ENCODE assay signal across 8 mouse cellular contexts in the genomic region with DNA sequence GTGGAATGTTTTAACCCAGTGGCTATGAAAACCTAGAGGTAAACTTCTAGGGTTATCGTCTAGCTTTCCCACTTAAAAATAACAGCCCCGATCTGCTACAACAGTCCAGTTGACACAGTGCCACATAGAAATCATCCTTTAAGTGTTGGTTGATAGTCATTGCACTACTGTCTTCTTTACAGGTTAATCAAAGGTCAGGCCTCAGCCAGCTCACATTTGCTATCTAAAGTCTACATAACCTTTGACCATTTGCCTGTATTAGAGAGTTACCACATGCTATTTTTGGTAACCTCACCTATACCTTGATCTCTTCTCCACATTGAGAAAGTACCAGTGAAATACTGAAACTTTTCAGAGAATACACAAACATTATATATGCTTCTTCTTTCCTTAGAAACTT. TPM values are rescaled to one million over a fixed set of nuclear protein-coding genes. Genes with fewer than 3 reads are reported as not detected.
A peak's percentile ranks its signal among the peaks of the same experiment; 100 is the strongest.
DNase-seq lines count a peak whose midpoint lies in the region; ATAC-seq lines count a peak whose summit lies in the region.

No protein-coding gene starts in this region.

- H3K4me2 ChIP-seq in forebrain, embryonic 11.5 days (ENCODE audit: low read depth, low read length, severe bottlenecking), result peak overlapping the region; percentile 41; the same call in 1 of the 2 replicates
- H3K4me2 ChIP-seq in intestine, embryonic 16.5 days (ENCODE audit: low read depth, low read length), result peak overlapping the region; percentile 59
- peak overlapping the region; percentile 68 for H3K4me2 ChIP-seq in midbrain, embryonic 15.5 days

- no peak for ATAC-seq in forebrain, embryonic 11.5 days (replicated peaks; ENCODE audit: low FRiP score)
- peak; percentile 50 for ATAC-seq in intestine, embryonic 16.5 days
- no peak for ATAC-seq in midbrain, embryonic 15.5 days (replicated peaks)

- no peaks in the 10 kb centered on the region for H3K9me3 ChIP-seq in forebrain, embryonic 11.5 days (ENCODE audit: control insufficient read depth, low read length)
- H3K9me3 ChIP-seq in intestine, embryonic 16.5 days (ENCODE audit: control insufficient read depth, low read length), result no peaks in the 10 kb centered on the region
- no peaks in the 10 kb centered on the region for H3K9me3 ChIP-seq in midbrain, embryonic 15.5 days

- no peaks in the 10 kb centered on the region for H3K27me3 ChIP-seq in forebrain, embryonic 11.5 days (ENCODE audit: control insufficient read depth, insufficient read depth, low read length)
- no peaks in the 10 kb centered on the region for H3K27me3 ChIP-seq in intestine, embryonic 16.5 days (replicated peaks; ENCODE audit: control insufficient read depth, insufficient read depth, low read length)
- no peaks in the 10 kb centered on the region for H3K27me3 ChIP-seq in midbrain, embryonic 15.5 days (replicated peaks)

- WGBS in forebrain, embryonic 11.5 days, result 85% methylated on average over 2 of the region's 2 CpGs
- 51% methylated on average over 2 of the region's 2 CpGs for WGBS in intestine, embryonic 16.5 days
- 85% methylated on average over 2 of the region's 2 CpGs for WGBS in midbrain, embryonic 15.5 days

- H3K36me3 ChIP-seq in forebrain, embryonic 11.5 days (ENCODE audit: control insufficient read depth, insufficient read depth, low read length), result no peaks in the 10 kb centered on the region
- H3K36me3 ChIP-seq in intestine, embryonic 16.5 days (ENCODE audit: control insufficient read depth, insufficient read depth, low read length), result no peaks in the 10 kb centered on the region
- H3K36me3 ChIP-seq in midbrain, embryonic 15.5 days (replicated peaks), result no peaks in the 10 kb centered on the region

- no peak overlapping the region for H3K27ac ChIP-seq in forebrain, embryonic 11.5 days (ENCODE audit: low read depth, low read length)
- peak overlapping the region; percentile 81 for H3K27ac ChIP-seq in intestine, embryonic 16.5 days (ENCODE audit: low read length)
- peak overlapping the region; percentile 95 for H3K27ac ChIP-seq in midbrain, embryonic 15.5 days

- H3K4me1 ChIP-seq in forebrain, embryonic 11.5 days (replicated peaks; ENCODE audit: control insufficient read depth, insufficient read depth, low read length), result peaks cover 3% of the 10 kb centered on the region; the same call in 1 of the 2 replicates
- peaks cover 11% of the 10 kb centered on the region; the same call in 1 of the 2 replicates for H3K4me1 ChIP-seq in intestine, embryonic 16.5 days (ENCODE audit: control insufficient read depth, insufficient read depth, low read length)
- peaks cover 19% of the 10 kb centered on the region for H3K4me1 ChIP-seq in midbrain, embryonic 15.5 days

- no peak overlapping the region for H3K4me3 ChIP-seq in forebrain, embryonic 11.5 days (ENCODE audit: low read depth, low read length)
- H3K4me3 ChIP-seq in intestine, embryonic 16.5 days (ENCODE audit: low read length), result no peak overlapping the region
- peak overlapping the region; percentile 100 for H3K4me3 ChIP-seq in midbrain, embryonic 15.5 days

- H3K9ac ChIP-seq in forebrain, embryonic 11.5 days (ENCODE audit: low read length), result no peak overlapping the region
- no peak overlapping the region for H3K9ac ChIP-seq in intestine, embryonic 16.5 days (ENCODE audit: low read depth, low read length)
- H3K9ac ChIP-seq in midbrain, embryonic 15.5 days, result no peak overlapping the region

- peak; percentile 12 for DNase-seq in kidney, adult 9 months
- DNase-seq in kidney, adult 8-10 months, result no peak
- DNase-seq in forebrain, embryonic 11.5 days (ENCODE audit: low spot score), result no peak
- no peak for DNase-seq in c-Kit-positive CD71-positive TER-119-positive erythroid progenitor cells, embryonic 14.5 days (ENCODE audit: low spot score)
- no peak for DNase-seq in urinary bladder, postnatal 25 days (ENCODE audit: low spot score)
- no peak for DNase-seq in cerebellum, postnatal 25 days

RNA-seq across cellular contexts. Expression of gene Acap2, which starts 0.7 kb away (rescaled TPM):
- polyA plus RNA-seq in forebrain, embryonic 11.5 days (2014; fragmentation: Nextera tagmentation; extraction: Ambion mirVana), result 24.8 and 29.5 TPM in 2 replicates
- 14.7 and 17.7 TPM in 2 replicates for polyA plus RNA-seq in intestine, embryonic 16.5 days (2015; fragmentation: Nextera tagmentation; extraction: Ambion mirVana)
- 10.1 and 11.3 TPM in 2 replicates for polyA plus RNA-seq in midbrain, embryonic 15.5 days (2015; fragmentation: Nextera tagmentation; extraction: Ambion mirVana)
